Mouse (Mus musculus): ENCODE results near the gene Smpd4. TPM values are rescaled to one million over a fixed set of nuclear protein-coding genes. Genes with fewer than 3 reads are reported as not detected.

The Smpd4 gene
- polyA plus RNA-seq, 1 experiment from 2014 or later = 17.2 TPM

- no peaks in the 10 kb centered on the region for H3K9me3 ChIP-seq (replicated peaks)
- no peaks in the 10 kb centered on the region for H3K36me3 ChIP-seq
- WGBS = 79% methylated on average over 5 of the region's 5 CpGs
- peaks cover 15% of the 10 kb centered on the region for H3K4me1 ChIP-seq (replicated peaks)
- no peak for ATAC-seq (replicated peaks; ENCODE audit: insufficient number of reproducible peaks, insufficient read depth, low FRiP score, low read depth)
- no peaks in the 10 kb centered on the region for H3K27me3 ChIP-seq
- H3K4me2 ChIP-seq = no peak overlapping the region
- no peak overlapping the region for H3K9ac ChIP-seq
- H3K27ac ChIP-seq = no peak overlapping the region
- no peak overlapping the region for H3K4me3 ChIP-seq
These were observed 2.9 kb upstream of the Smpd4 start for GRCm38 (mm10) chr16:17616212-17616611.

GRCm38 (mm10) chr16:17617922-17618565 is 1.1 kb upstream of the Smpd4 start:
- 11% methylated on average over 13 of the region's 13 CpGs for WGBS
- peak overlapping the region; percentile 37 for H3K4me2 ChIP-seq
- no peaks in the 10 kb centered on the region for H3K9me3 ChIP-seq (replicated peaks)
- no peak overlapping the region for H3K27ac ChIP-seq
- peaks cover 3% of the 10 kb centered on the region; the same call in 1 of the 2 replicates for H3K36me3 ChIP-seq
- 0 out of 2 replicates have a peak, but pooled peaks have one; percentile 14 for ATAC-seq (replicated peaks; ENCODE audit: insufficient number of reproducible peaks, insufficient read depth, low FRiP score, low read depth)
- no peaks in the 10 kb centered on the region for H3K27me3 ChIP-seq
- no peak overlapping the region for H3K4me3 ChIP-seq
- H3K4me1 ChIP-seq (replicated peaks) = peaks cover 15% of the 10 kb centered on the region
- H3K9ac ChIP-seq = no peak overlapping the region

GRCm38 (mm10) chr16:17621936-17622335 is 2.8 kb downstream of the Smpd4 start:
- Histone ChIP-seq H3K4me1 (replicated peaks) (peaks cover 15% of the 10 kb centered on the region), H3K9me3 (replicated peaks) (no peaks in the 10 kb centered on the region), H3K36me3 (peaks cover 24% of the 10 kb centered on the region), H3K4me2 (no peak overlapping the region), H3K27me3 (no peaks in the 10 kb centered on the region), H3K27ac (no peak overlapping the region), H3K9ac (no peak overlapping the region), H3K4me3 (no peak overlapping the region)
- 76% methylated on average over 1 of the region's 1 CpGs for WGBS
- no peak for ATAC-seq (replicated peaks; ENCODE audit: insufficient number of reproducible peaks, insufficient read depth, low FRiP score, low read depth)

GRCm38 (mm10) chr16:17625488-17626268 is 6.5 kb downstream of the Smpd4 start:
- H3K4me3 ChIP-seq = no peak overlapping the region
- no peaks in the 10 kb centered on the region for H3K9me3 ChIP-seq (replicated peaks)
- peaks cover under 1% of the 10 kb centered on the region for H3K4me1 ChIP-seq (replicated peaks)
- H3K4me2 ChIP-seq = no peak overlapping the region
- 69% methylated on average over 8 of the region's 8 CpGs for WGBS
- H3K36me3 ChIP-seq = peaks cover 57% of the 10 kb centered on the region
- H3K27ac ChIP-seq = no peak overlapping the region
- H3K27me3 ChIP-seq = no peaks in the 10 kb centered on the region
- no peak overlapping the region for H3K9ac ChIP-seq
- no peak for ATAC-seq (replicated peaks; ENCODE audit: insufficient number of reproducible peaks, insufficient read depth, low FRiP score, low read depth)

- no peaks in the 10 kb centered on the region for H3K4me1 ChIP-seq (replicated peaks)
These were observed 7.1 kb downstream of the Smpd4 start for GRCm38 (mm10) chr16:17626269-17626555.

GRCm38 (mm10) chr16:17632580-17632979 is 13.4 kb downstream of the Smpd4 start:
- Histone ChIP-seq H3K27ac (no peak overlapping the region), H3K4me3 (no peak overlapping the region), H3K4me2 (no peak overlapping the region), H3K4me1 (replicated peaks) (peaks cover 18% of the 10 kb centered on the region), H3K36me3 (peaks cover 50% of the 10 kb centered on the region), H3K27me3 (no peaks in the 10 kb centered on the region), H3K9me3 (replicated peaks) (no peaks in the 10 kb centered on the region), H3K9ac (no peak overlapping the region)
- WGBS = 96% methylated on average over 2 of the region's 2 CpGs
- ATAC-seq (replicated peaks; ENCODE audit: insufficient number of reproducible peaks, insufficient read depth, low FRiP score, low read depth) = no peak

More at GRCm38 (mm10) chr16:17626269-17626555, 7.1 kb downstream of the Smpd4 start:
- 95% methylated on average over 5 of the region's 5 CpGs for WGBS
- no peaks in the 10 kb centered on the region for H3K9me3 ChIP-seq (replicated peaks)
- no peak overlapping the region for H3K4me3 ChIP-seq
- no peak for ATAC-seq (replicated peaks; ENCODE audit: insufficient number of reproducible peaks, insufficient read depth, low FRiP score, low read depth)
- peaks cover 60% of the 10 kb centered on the region for H3K36me3 ChIP-seq
- no peak overlapping the region for H3K9ac ChIP-seq
- no peaks in the 10 kb centered on the region for H3K27me3 ChIP-seq
- no peak overlapping the region for H3K27ac ChIP-seq
- no peak overlapping the region for H3K4me2 ChIP-seq

GRCm38 (mm10) chr16:17633481-17634181 is 14.5 kb downstream of the Smpd4 start:
- Histone ChIP-seq H3K27me3 (no peaks in the 10 kb centered on the region), H3K4me3 (no peak overlapping the region), H3K9me3 (replicated peaks) (no peaks in the 10 kb centered on the region), H3K9ac (no peak overlapping the region), H3K4me1 (replicated peaks) (peaks cover 26% of the 10 kb centered on the region), H3K36me3 (peaks cover 45% of the 10 kb centered on the region), H3K27ac (no peak overlapping the region), H3K4me2 (no peak overlapping the region)
- no peak for ATAC-seq (replicated peaks; ENCODE audit: insufficient number of reproducible peaks, insufficient read depth, low FRiP score, low read depth)
- WGBS = 64% methylated on average over 8 of the region's 8 CpGs

GRCm38 (mm10) chr16:17636904-17637303 is 17.8 kb downstream of the Smpd4 start:
- H3K4me3 ChIP-seq = no peak overlapping the region
- H3K36me3 ChIP-seq = peaks cover 50% of the 10 kb centered on the region
- H3K9me3 ChIP-seq (replicated peaks) = no peaks in the 10 kb centered on the region
- no peak overlapping the region for H3K4me2 ChIP-seq
- no peak; the same call in 1 of the 2 replicates for ATAC-seq (replicated peaks; ENCODE audit: insufficient number of reproducible peaks, insufficient read depth, low FRiP score, low read depth)
- no peak overlapping the region for H3K9ac ChIP-seq
- WGBS = 68% methylated on average over 2 of the region's 2 CpGs
- peak overlapping the region; percentile 34; the same call in 1 of the 2 replicates for H3K27ac ChIP-seq
- H3K27me3 ChIP-seq = no peaks in the 10 kb centered on the region
- H3K4me1 ChIP-seq (replicated peaks) = peaks cover 26% of the 10 kb centered on the region

GRCm38 (mm10) chr16:17637610-17638009 is 18.5 kb downstream of the Smpd4 start:
- Histone ChIP-seq H3K9ac (no peak overlapping the region), H3K4me2 (no peak overlapping the region), H3K36me3 (peaks cover 47% of the 10 kb centered on the region), H3K9me3 (replicated peaks) (no peaks in the 10 kb centered on the region), H3K27me3 (no peaks in the 10 kb centered on the region), H3K4me3 (no peak overlapping the region), H3K27ac (no peak overlapping the region), H3K4me1 (replicated peaks) (peaks cover 26% of the 10 kb centered on the region)
- WGBS = 66% methylated on average over 2 of the region's 2 CpGs
- ATAC-seq (replicated peaks; ENCODE audit: insufficient number of reproducible peaks, insufficient read depth, low FRiP score, low read depth) = no peak

GRCm38 (mm10) chr16:17638036-17638628 is 19.0 kb downstream of the Smpd4 start:
- ATAC-seq (replicated peaks; ENCODE audit: insufficient number of reproducible peaks, insufficient read depth, low FRiP score, low read depth) = no peak
- peaks cover 48% of the 10 kb centered on the region for H3K36me3 ChIP-seq
- no peak overlapping the region for H3K9ac ChIP-seq
- H3K4me2 ChIP-seq = no peak overlapping the region
- H3K4me3 ChIP-seq = no peak overlapping the region
- peaks cover 26% of the 10 kb centered on the region for H3K4me1 ChIP-seq (replicated peaks)
- WGBS = 84% methylated on average over 9 of the region's 9 CpGs
- no peaks in the 10 kb centered on the region for H3K9me3 ChIP-seq (replicated peaks)
- no peaks in the 10 kb centered on the region for H3K27me3 ChIP-seq
- H3K27ac ChIP-seq = no peak overlapping the region

GRCm38 (mm10) chr16:17639081-17639480 is 19.9 kb downstream of the Smpd4 start:
- peaks cover 26% of the 10 kb centered on the region for H3K4me1 ChIP-seq (replicated peaks)
- H3K4me3 ChIP-seq = no peak overlapping the region
- no peak overlapping the region for H3K4me2 ChIP-seq
- no peak overlapping the region for H3K9ac ChIP-seq
- 92% methylated on average over 3 of the region's 3 CpGs for WGBS
- no peaks in the 10 kb centered on the region for H3K9me3 ChIP-seq (replicated peaks)
- no peak for ATAC-seq (replicated peaks; ENCODE audit: insufficient number of reproducible peaks, insufficient read depth, low FRiP score, low read depth)
- no peaks in the 10 kb centered on the region for H3K27me3 ChIP-seq
- no peak overlapping the region for H3K27ac ChIP-seq
- H3K36me3 ChIP-seq = peaks cover 49% of the 10 kb centered on the region
